Mouse (Mus musculus): ENCODE data around the gene Slc6a11.

DNA sequence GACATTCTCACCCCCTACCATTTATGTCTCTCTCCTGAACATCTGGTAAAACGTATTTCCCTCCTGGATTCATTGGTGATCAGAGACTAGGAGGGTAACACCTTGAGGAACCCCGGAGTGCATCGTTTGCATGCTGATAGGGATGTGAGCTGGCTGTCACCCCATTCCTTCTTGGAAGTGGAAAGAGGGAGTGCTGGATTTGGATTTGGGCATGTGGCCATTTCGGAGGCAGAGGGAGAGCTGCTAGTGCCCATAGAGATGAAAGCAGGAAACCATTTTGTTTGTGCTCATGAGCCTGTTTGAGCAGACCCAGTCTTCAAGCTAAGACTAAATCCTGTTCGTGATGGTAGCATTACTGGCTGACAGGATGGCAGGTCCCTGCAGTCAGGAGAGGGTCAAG is 160.4 kb downstream of the Slc6a11 start:
- TF ChIP-seq CTCF (conservative IDR thresholded peaks at IDR 0.05; ENCODE audit: low read length) (no peak), NANOG (IDR thresholded peaks at IDR 0.05; ENCODE audit: borderline replicate concordance, low read length) (no peak)
